Mouse (Mus musculus): ENCODE results near the gene Nus1.

- TF ChIP-seq CTCF (IDR thresholded peaks at IDR 0.05; ENCODE audit: low read depth, low read length) (no peak), POLR2A (IDR thresholded peaks at IDR 0.05; ENCODE audit: borderline replicate concordance, low read depth, low read length) (no peak)
Measured at GRCm38 (mm10) chr10:52398715-52399114, 18.6 kb upstream of the Nus1 start.

All from bone marrow macrophage, adult 2 months (primary cell).